Mouse (Mus musculus) hindbrain, embryonic 11.5 days (tissue): ENCODE measurements around the gene Mrvi1. TPM values are rescaled to one million over a fixed set of nuclear protein-coding genes. Genes with fewer than 3 reads are reported as not detected.
A peak's percentile ranks its signal among the peaks of the same experiment; 100 is the strongest.

Experiments
- ATAC-seq: fragments of 200-750 bp; cut with Nextera tagmentation; 2 replicates; pipeline ENCODE4 v1.8.0; 2017; ENCODE audit warnings: mild to moderate bottlenecking, moderate TSS enrichment, moderate library complexity; ENCODE audit not compliant: low FRiP score
- DNase-seq: peaks from one replicate; pipeline ENCODE4 v3.0.0-alpha.2; 2015; ENCODE audit warnings: low spot score
- H3K27ac ChIP-seq: fragments of 300-500 bp; sonication (generic); 2 replicates; pipeline ENCODE4 v1.5.1; 2014; ENCODE audit warnings: mild to moderate bottlenecking, low read depth, low read length
- H3K27me3 ChIP-seq: fragments of 300-500 bp; sonication (generic); 2 replicates; pipeline ENCODE4 v1.6.1; 2014; ENCODE audit warnings: mild to moderate bottlenecking, low read length, moderate library complexity, mixed read lengths; ENCODE audit not compliant: control insufficient read depth, insufficient read depth
- H3K36me3 ChIP-seq: fragments of 300-500 bp; sonication (generic); 2 replicates; pipeline ENCODE4 v1.6.1; 2014; ENCODE audit warnings: mild to moderate bottlenecking, low read length, moderate library complexity, mixed read lengths; ENCODE audit not compliant: control insufficient read depth, insufficient read depth
- H3K4me1 ChIP-seq: fragments of 300-500 bp; sonication (generic); replicated peaks from 2 replicates; pipeline ENCODE4 v1.6.1; 2014; ENCODE audit warnings: low read length, mixed read lengths; ENCODE audit not compliant: control insufficient read depth, insufficient read depth
- H3K4me2 ChIP-seq: fragments of 300-500 bp; sonication (generic); replicated peaks from 2 replicates; pipeline ENCODE4 v1.6.1; 2014; ENCODE audit warnings: mild to moderate bottlenecking, low read depth, low read length
- H3K4me3 ChIP-seq: fragments of 300-500 bp; sonication (generic); 2 replicates; pipeline ENCODE4 v1.5.1; 2014; ENCODE audit warnings: low read depth, low read length
- H3K9ac ChIP-seq: fragments of 300-500 bp; sonication (generic); 2 replicates; pipeline ENCODE4 v1.6.1; 2014; ENCODE audit warnings: low read depth, low read length
- H3K9me3 ChIP-seq: fragments of 300-500 bp; sonication (generic); 2 replicates; pipeline ENCODE4 v1.6.1; 2016; ENCODE audit warnings: low read length; ENCODE audit not compliant: control insufficient read depth
- WGBS: fragments of 180-500 bp; shearing (Covaris S2); extraction: QIAGEN DNeasy Blood & Tissue Kit; methylation state at CpG from one replicate; pipeline ENCODE4 v1.1.7; 2014; 5-methylcytosine and 5-hydroxymethylcytosine counted together
- polyA plus RNA-seq: library from polyadenylated mRNA; unstranded; fragments of >200 nt; fragmentation: Nextera tagmentation; extraction: Ambion mirVana; gene quantifications from 2 replicates; pipeline ENCODE4 v1.2.1, GENCODE M21; 2014

The Mrvi1 gene
- polyA plus RNA-seq, 1 experiment from 2014 or later: 1.4 TPM

GRCm38 (mm10) chr7:110935815-110936762, 46.2 kb downstream of the Mrvi1 start:
- DNase-seq (no peak), ATAC-seq (no peak)
- Histone ChIP-seq H3K4me3 (no peak overlapping the region), H3K36me3 (no peaks in the 10 kb centered on the region), H3K27me3 (no peaks in the 10 kb centered on the region), H3K4me1 (no peaks in the 10 kb centered on the region), H3K27ac (no peak overlapping the region), H3K4me2 (no peak overlapping the region), H3K9ac (no peak overlapping the region), H3K9me3 (no peaks in the 10 kb centered on the region)
- 89% methylated on average over 6 of the region's 6 CpGs for WGBS

- H3K27ac ChIP-seq: no peak overlapping the region
- H3K36me3 ChIP-seq: no peaks in the 10 kb centered on the region
- WGBS: 81% methylated on average over 2 of the region's 2 CpGs
- H3K9me3 ChIP-seq: no peaks in the 10 kb centered on the region
- no peaks in the 10 kb centered on the region for H3K4me1 ChIP-seq
- ATAC-seq: no peak
- H3K4me2 ChIP-seq: no peak overlapping the region
- no peak for DNase-seq
- no peaks in the 10 kb centered on the region for H3K27me3 ChIP-seq
- no peak overlapping the region for H3K4me3 ChIP-seq
- no peak overlapping the region for H3K9ac ChIP-seq
Measured at GRCm38 (mm10) chr7:110933999-110934398, 48.3 kb downstream of the Mrvi1 start.

GRCm38 (mm10) chr7:110933329-110933728, 48.9 kb downstream of the Mrvi1 start:
- 90% methylated on average over 3 of the region's 3 CpGs for WGBS

GRCm38 (mm10) chr7:110930118-110930854, 52.0 kb downstream of the Mrvi1 start:
- DNase-seq (peak; percentile 46), ATAC-seq (no peak)
- H3K27ac ChIP-seq: no peak overlapping the region
- no peaks in the 10 kb centered on the region for H3K4me1 ChIP-seq
- WGBS: 34% methylated on average over 3 of the region's 3 CpGs
- H3K9ac ChIP-seq: no peak overlapping the region
- H3K4me3 ChIP-seq: no peak overlapping the region
- no peaks in the 10 kb centered on the region for H3K36me3 ChIP-seq
- H3K9me3 ChIP-seq: no peaks in the 10 kb centered on the region
- H3K27me3 ChIP-seq: no peaks in the 10 kb centered on the region
- no peak overlapping the region for H3K4me2 ChIP-seq

More at GRCm38 (mm10) chr7:110933329-110933728, 48.9 kb downstream of the Mrvi1 start:
- Histone ChIP-seq H3K4me3 (no peak overlapping the region), H3K27me3 (no peaks in the 10 kb centered on the region), H3K36me3 (no peaks in the 10 kb centered on the region), H3K4me1 (no peaks in the 10 kb centered on the region), H3K9me3 (no peaks in the 10 kb centered on the region), H3K4me2 (no peak overlapping the region), H3K9ac (no peak overlapping the region), H3K27ac (no peak overlapping the region)
- DNase-seq (no peak), ATAC-seq (no peak)

- ATAC-seq: no peak
- Histone ChIP-seq H3K9ac (no peak overlapping the region), H3K4me1 (no peaks in the 10 kb centered on the region), H3K9me3 (no peaks in the 10 kb centered on the region), H3K27ac (no peak overlapping the region), H3K36me3 (no peaks in the 10 kb centered on the region), H3K4me2 (no peak overlapping the region), H3K4me3 (no peak overlapping the region), H3K27me3 (no peaks in the 10 kb centered on the region)
- 80% methylated on average over 4 of the region's 4 CpGs for WGBS
- DNase-seq: no peak
Measured at GRCm38 (mm10) chr7:110926562-110926961, 55.7 kb downstream of the Mrvi1 start.

- Histone ChIP-seq H3K36me3 (no peaks in the 10 kb centered on the region), H3K27ac (no peak overlapping the region), H3K4me3 (no peak overlapping the region), H3K4me2 (no peak overlapping the region), H3K4me1 (no peaks in the 10 kb centered on the region), H3K9ac (no peak overlapping the region), H3K9me3 (no peaks in the 10 kb centered on the region), H3K27me3 (no peaks in the 10 kb centered on the region)
- ATAC-seq (no peak), DNase-seq (no peak)
- 84% methylated on average over 19 of the region's 19 CpGs for WGBS
Measured at GRCm38 (mm10) chr7:110920331-110921261, 61.7 kb downstream of the Mrvi1 start.

GRCm38 (mm10) chr7:110919721-110920120, 62.5 kb downstream of the Mrvi1 start:
- H3K4me1 ChIP-seq: no peaks in the 10 kb centered on the region
- no peak overlapping the region for H3K9ac ChIP-seq
- ATAC-seq (no peak), DNase-seq (no peak)
- no peak overlapping the region for H3K4me2 ChIP-seq
- H3K9me3 ChIP-seq: no peaks in the 10 kb centered on the region
- WGBS: 72% methylated on average over 3 of the region's 3 CpGs
- no peak overlapping the region for H3K27ac ChIP-seq
- no peaks in the 10 kb centered on the region for H3K36me3 ChIP-seq
- no peak overlapping the region for H3K4me3 ChIP-seq
- H3K27me3 ChIP-seq: no peaks in the 10 kb centered on the region

GRCm38 (mm10) chr7:110915913-110916312, 66.3 kb downstream of the Mrvi1 start:
- no peak overlapping the region for H3K27ac ChIP-seq
- H3K27me3 ChIP-seq: no peaks in the 10 kb centered on the region
- no peak overlapping the region for H3K4me2 ChIP-seq
- H3K9me3 ChIP-seq: no peaks in the 10 kb centered on the region
- no peaks in the 10 kb centered on the region for H3K36me3 ChIP-seq
- WGBS: 79% methylated on average over 7 of the region's 7 CpGs
- H3K4me1 ChIP-seq: no peaks in the 10 kb centered on the region
- ATAC-seq (no peak), DNase-seq (no peak)
- no peak overlapping the region for H3K4me3 ChIP-seq
- H3K9ac ChIP-seq: no peak overlapping the region
